Mouse (Mus musculus): Measurements from ENCODE around the gene Hprt.

GRCm38 (mm10) chrX:52971211-52972006, 16.5 kb upstream of the Hprt start:
- TF ChIP-seq CTCF (IDR thresholded peaks at IDR 0.05; ENCODE audit: low read depth, low read length) (no peak), POLR2A (IDR thresholded peaks at IDR 0.05; ENCODE audit: borderline replicate concordance, low read depth, low read length) (no peak)
